Mouse (Mus musculus): ENCODE results near the gene Aaed1. TPM values are rescaled to one million over a fixed set of nuclear protein-coding genes. Genes with fewer than 3 reads are reported as not detected.

Aaed1 gene
- polyA plus RNA-seq, 1 experiment: 4.9 TPM

DNA sequence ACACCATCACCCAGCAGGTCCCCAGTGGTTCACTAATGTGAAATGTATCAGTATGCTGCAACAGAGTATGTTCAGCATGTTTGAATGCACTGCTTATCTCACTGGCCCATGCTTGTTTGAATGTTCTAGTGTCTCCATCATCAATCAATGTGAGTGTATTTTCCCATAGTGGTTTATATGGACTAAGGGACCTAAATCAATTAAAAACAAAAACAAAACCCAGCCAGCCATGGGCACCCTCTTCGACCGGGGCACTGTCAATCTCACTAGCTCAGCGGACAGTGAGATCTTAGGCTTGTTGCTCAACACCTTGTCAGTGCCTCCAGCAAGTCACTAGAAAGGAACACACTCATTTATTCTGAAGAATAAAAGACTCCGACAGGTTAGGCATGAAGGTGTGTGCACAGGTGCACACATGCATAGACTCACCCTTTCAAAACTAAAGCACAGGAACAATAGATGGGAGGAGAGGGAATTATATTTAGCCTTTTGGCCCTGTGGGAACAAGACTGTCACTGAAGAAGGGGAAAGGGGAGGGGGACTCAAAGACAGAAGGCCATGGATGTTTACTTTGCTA, 67.7 kb downstream of the Aaed1 start:
- Histone ChIP-seq H3K4me1 (ENCODE audit: control insufficient read depth, insufficient read depth, insufficient read length) (peaks cover 2% of the 10 kb centered on the region; the same call in 1 of the 2 replicates), H3K4me3 (ENCODE audit: extremely low read depth, insufficient read depth, insufficient read length) (no peak overlapping the region), H3K27ac (ENCODE audit: insufficient read depth, low read length) (no peak overlapping the region), H3K27me3 (ENCODE audit: control insufficient read depth, insufficient read depth, low read length) (no peaks in the 10 kb centered on the region), H3K36me3 (ENCODE audit: control insufficient read depth, insufficient read depth, low read length) (no peaks in the 10 kb centered on the region)
- 96% methylated on average over 4 of the region's 4 CpGs for WGBS
- TF ChIP-seq POLR2A (IDR thresholded peaks at IDR 0.05; ENCODE audit: low read depth, low read length) (no peak), CTCF (IDR thresholded peaks at IDR 0.05; ENCODE audit: extremely low read depth, insufficient read depth, insufficient read length, insufficient replicate concordance) (no peak)
- DNase-seq (ENCODE audit: low read depth in 1 of 2, low spot score in 2 of 2): no peak

DNA sequence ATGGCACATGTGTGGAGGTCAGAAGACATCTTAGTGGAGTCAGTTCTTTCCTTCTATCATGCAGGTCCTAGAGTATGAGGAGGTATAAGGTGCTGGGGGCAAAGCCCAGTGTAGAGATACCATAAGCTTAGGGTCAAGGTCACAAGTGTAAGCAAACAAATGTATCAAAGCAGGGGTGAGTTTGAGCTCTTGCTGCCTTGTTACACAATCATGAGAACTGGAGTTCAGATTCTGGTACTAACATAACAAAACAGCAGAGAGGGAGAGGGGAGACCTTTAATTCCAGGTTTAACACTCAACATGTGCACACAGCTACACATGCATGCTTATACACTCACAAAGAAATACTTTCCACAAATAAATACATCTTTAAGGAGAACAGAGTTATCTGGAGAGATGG, 69.8 kb downstream of the Aaed1 start:
- no peak for TF ChIP-seq CTCF (IDR thresholded peaks at IDR 0.05; ENCODE audit: extremely low read depth, insufficient read depth, insufficient read length, insufficient replicate concordance)
- TF ChIP-seq POLR2A (IDR thresholded peaks at IDR 0.05; ENCODE audit: low read depth, low read length): no peak
- Histone ChIP-seq H3K36me3 (ENCODE audit: control insufficient read depth, insufficient read depth, low read length) (no peaks in the 10 kb centered on the region), H3K27me3 (ENCODE audit: control insufficient read depth, insufficient read depth, low read length) (no peaks in the 10 kb centered on the region), H3K4me3 (ENCODE audit: extremely low read depth, insufficient read depth, insufficient read length) (no peak overlapping the region), H3K4me1 (ENCODE audit: control insufficient read depth, insufficient read depth, insufficient read length) (no peaks in the 10 kb centered on the region), H3K27ac (ENCODE audit: insufficient read depth, low read length) (no peak overlapping the region)
- no peak for DNase-seq (ENCODE audit: low read depth in 1 of 2, low spot score in 2 of 2)

DNA sequence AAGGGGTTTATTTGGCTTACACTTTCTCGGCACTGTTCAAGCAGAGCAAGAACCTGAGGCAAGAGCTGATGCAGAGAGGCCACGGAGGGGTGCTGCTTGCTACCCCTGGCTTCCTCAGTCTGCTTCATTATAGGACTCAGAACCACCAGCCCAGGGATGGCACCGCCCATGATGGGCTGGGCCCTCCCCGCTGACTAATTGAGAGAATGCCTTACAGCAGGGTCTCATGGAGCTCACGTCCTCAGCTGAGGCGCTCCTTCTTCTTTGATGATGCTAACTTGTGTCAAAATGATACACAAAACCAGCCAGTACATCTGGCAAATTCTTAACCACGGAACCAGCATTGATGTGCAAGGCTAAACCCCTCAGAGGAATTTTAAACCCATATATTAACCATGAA, 71.9 kb downstream of the Aaed1 start:
- H3K4me1 ChIP-seq (ENCODE audit: control insufficient read depth, insufficient read depth, insufficient read length): no peaks in the 10 kb centered on the region
- no peak for DNase-seq (ENCODE audit: low read depth in 1 of 2, low spot score in 2 of 2)
- no peak overlapping the region for H3K4me3 ChIP-seq (ENCODE audit: extremely low read depth, insufficient read depth, insufficient read length)
- H3K27ac ChIP-seq (ENCODE audit: insufficient read depth, low read length): no peak overlapping the region
- no peaks in the 10 kb centered on the region for H3K36me3 ChIP-seq (ENCODE audit: control insufficient read depth, insufficient read depth, low read length)
- no peak for TF ChIP-seq POLR2A (IDR thresholded peaks at IDR 0.05; ENCODE audit: low read depth, low read length)
- no peak for TF ChIP-seq CTCF (IDR thresholded peaks at IDR 0.05; ENCODE audit: extremely low read depth, insufficient read depth, insufficient read length, insufficient replicate concordance)
- no peaks in the 10 kb centered on the region for H3K27me3 ChIP-seq (ENCODE audit: control insufficient read depth, insufficient read depth, low read length)
- WGBS: 73% methylated on average over 7 of the region's 7 CpGs

DNA sequence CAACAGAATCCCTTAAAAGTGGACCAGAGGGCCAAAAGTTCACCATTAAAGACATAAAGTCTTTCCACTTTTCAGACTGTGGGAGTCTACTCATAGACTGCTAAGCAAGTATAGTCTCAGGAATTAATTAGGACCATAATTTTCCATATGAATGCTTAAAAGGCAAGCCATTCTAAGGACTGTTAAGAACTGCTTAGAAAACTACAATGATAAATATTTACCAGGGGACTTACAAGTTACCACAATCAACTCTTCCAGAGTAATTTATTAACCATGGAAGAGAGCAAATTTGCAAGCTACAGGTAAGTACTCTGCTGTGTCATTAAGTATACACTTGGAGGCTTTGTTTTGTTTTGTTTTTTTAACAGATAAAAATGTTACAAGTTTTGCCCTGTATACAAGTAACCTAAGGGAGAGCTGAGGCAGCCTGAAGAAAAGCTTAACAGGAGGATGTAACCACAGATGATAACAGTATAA, 74.8 kb downstream of the Aaed1 start:
- Histone ChIP-seq H3K4me1 (ENCODE audit: control insufficient read depth, insufficient read depth, insufficient read length) (no peaks in the 10 kb centered on the region), H3K36me3 (ENCODE audit: control insufficient read depth, insufficient read depth, low read length) (no peaks in the 10 kb centered on the region), H3K27me3 (ENCODE audit: control insufficient read depth, insufficient read depth, low read length) (no peaks in the 10 kb centered on the region), H3K4me3 (ENCODE audit: extremely low read depth, insufficient read depth, insufficient read length) (no peak overlapping the region), H3K27ac (ENCODE audit: insufficient read depth, low read length) (no peak overlapping the region)
- TF ChIP-seq CTCF (IDR thresholded peaks at IDR 0.05; ENCODE audit: extremely low read depth, insufficient read depth, insufficient read length, insufficient replicate concordance) (no peak), POLR2A (IDR thresholded peaks at IDR 0.05; ENCODE audit: low read depth, low read length) (no peak)
- no peak for DNase-seq (ENCODE audit: low read depth in 1 of 2, low spot score in 2 of 2)

DNA sequence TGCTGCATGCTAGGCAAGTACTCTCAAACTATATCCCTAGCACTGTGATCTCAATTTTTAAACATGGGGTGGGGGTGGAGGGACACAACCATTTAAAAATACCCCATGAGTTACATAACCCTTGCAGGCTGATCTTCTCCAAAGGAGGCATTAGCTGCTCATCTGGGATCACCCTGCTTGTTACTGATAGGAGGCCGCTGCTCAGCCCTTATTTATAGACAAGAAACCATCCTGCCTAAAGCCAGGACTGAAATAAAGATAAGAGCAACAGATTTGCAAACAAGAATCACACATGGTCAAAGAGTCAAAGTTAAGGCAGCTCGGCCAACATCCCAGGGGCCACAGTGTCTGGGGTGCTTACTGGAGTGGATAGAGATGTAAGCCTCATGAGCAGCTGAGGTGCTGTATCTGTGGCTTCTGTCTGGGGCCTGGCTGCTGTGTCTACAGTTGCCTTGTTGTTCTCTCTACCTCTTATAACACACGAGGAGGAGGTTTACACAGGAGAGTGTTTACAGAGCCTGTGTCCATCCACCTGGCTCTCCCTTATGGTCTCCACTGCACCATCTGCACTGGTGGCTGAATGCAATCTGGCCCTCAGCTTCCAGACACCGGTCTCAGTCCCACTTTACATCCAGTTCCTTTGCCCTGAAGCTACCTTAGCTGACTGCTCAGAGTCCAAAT, 75.4 kb downstream of the Aaed1 start:
- DNase-seq (ENCODE audit: low read depth in 1 of 2, low spot score in 2 of 2): no peak
- no peak overlapping the region for H3K4me3 ChIP-seq (ENCODE audit: extremely low read depth, insufficient read depth, insufficient read length)
- H3K4me1 ChIP-seq (ENCODE audit: control insufficient read depth, insufficient read depth, insufficient read length): no peaks in the 10 kb centered on the region
- no peaks in the 10 kb centered on the region for H3K27me3 ChIP-seq (ENCODE audit: control insufficient read depth, insufficient read depth, low read length)
- H3K36me3 ChIP-seq (ENCODE audit: control insufficient read depth, insufficient read depth, low read length): no peaks in the 10 kb centered on the region
- TF ChIP-seq CTCF (IDR thresholded peaks at IDR 0.05; ENCODE audit: extremely low read depth, insufficient read depth, insufficient read length, insufficient replicate concordance) (no peak), POLR2A (IDR thresholded peaks at IDR 0.05; ENCODE audit: low read depth, low read length) (no peak)
- WGBS: 83% methylated on average over 4 of the region's 4 CpGs
- no peak overlapping the region for H3K27ac ChIP-seq (ENCODE audit: insufficient read depth, low read length)

DNA sequence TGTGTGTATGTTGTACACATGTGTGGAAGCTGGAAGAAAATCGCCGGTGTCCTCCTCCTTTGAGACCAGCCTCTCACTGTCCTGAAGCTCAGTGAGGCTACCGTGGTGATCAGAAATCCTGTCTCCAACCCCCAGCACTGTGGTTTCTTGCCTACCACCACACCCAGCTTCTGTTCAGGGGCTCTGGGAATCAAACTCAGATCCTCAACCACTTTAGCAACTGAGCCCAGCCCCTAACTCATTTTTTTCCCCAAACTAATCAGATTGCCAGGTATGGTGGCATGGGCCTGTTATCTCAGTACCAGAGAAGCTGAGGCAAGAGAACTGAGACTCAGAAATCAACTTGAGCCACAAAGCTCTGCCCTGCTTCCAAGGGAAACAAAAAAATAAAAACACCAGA, 76.7 kb downstream of the Aaed1 start:
- H3K4me3 ChIP-seq (ENCODE audit: extremely low read depth, insufficient read depth, insufficient read length): no peak overlapping the region
- no peaks in the 10 kb centered on the region for H3K27me3 ChIP-seq (ENCODE audit: control insufficient read depth, insufficient read depth, low read length)
- no peak overlapping the region for H3K27ac ChIP-seq (ENCODE audit: insufficient read depth, low read length)
- DNase-seq (ENCODE audit: low read depth in 1 of 2, low spot score in 2 of 2): no peak
- 76% methylated on average over 3 of the region's 3 CpGs for WGBS
- H3K4me1 ChIP-seq (ENCODE audit: control insufficient read depth, insufficient read depth, insufficient read length): no peaks in the 10 kb centered on the region
- TF ChIP-seq CTCF (IDR thresholded peaks at IDR 0.05; ENCODE audit: extremely low read depth, insufficient read depth, insufficient read length, insufficient replicate concordance) (no peak), POLR2A (IDR thresholded peaks at IDR 0.05; ENCODE audit: low read depth, low read length) (no peak)
- no peaks in the 10 kb centered on the region for H3K36me3 ChIP-seq (ENCODE audit: control insufficient read depth, insufficient read depth, low read length)

DNA sequence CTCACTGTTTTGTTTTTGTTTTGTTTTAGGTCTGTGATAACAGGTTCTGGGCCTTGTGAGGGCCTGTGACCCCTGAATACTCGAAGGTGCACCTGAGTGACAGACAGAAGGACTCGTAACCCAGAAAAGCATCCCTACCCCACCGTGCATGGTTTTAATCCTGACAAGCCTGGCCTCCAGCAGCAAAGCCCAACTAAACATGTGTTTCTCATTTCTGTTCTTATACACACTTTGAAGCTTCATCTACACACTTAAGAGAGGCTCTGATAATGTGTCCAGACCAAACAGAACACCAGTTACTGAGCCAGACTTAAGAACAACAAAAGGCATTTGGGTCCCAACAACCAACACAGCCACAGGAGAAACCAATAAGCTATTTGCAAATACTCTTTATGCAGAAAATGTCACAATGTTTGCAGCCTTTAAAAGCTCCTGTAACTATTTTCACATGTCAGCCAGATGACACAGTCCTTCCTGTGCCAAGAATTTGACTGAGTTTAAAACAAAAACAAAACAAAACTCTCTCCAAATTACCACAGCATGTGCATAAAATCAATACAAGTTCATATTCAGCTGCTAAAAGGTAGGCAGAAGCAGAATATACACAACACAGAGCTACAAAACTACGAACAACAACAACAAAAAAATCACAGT, 77.3 kb downstream of the Aaed1 start:
- WGBS: 83% methylated on average over 4 of the region's 4 CpGs
- Histone ChIP-seq H3K4me1 (ENCODE audit: control insufficient read depth, insufficient read depth, insufficient read length) (no peaks in the 10 kb centered on the region), H3K27ac (ENCODE audit: insufficient read depth, low read length) (no peak overlapping the region), H3K27me3 (ENCODE audit: control insufficient read depth, insufficient read depth, low read length) (no peaks in the 10 kb centered on the region), H3K4me3 (ENCODE audit: extremely low read depth, insufficient read depth, insufficient read length) (no peak overlapping the region), H3K36me3 (ENCODE audit: control insufficient read depth, insufficient read depth, low read length) (no peaks in the 10 kb centered on the region)
- TF ChIP-seq POLR2A (IDR thresholded peaks at IDR 0.05; ENCODE audit: low read depth, low read length) (no peak), CTCF (IDR thresholded peaks at IDR 0.05; ENCODE audit: extremely low read depth, insufficient read depth, insufficient read length, insufficient replicate concordance) (no peak)
- DNase-seq (ENCODE audit: low read depth in 1 of 2, low spot score in 2 of 2): no peak

Measured in spleen, adult 2 months (tissue).